28 mouse cellular contexts compared by ENCODE assay signal in the genomic region with DNA sequence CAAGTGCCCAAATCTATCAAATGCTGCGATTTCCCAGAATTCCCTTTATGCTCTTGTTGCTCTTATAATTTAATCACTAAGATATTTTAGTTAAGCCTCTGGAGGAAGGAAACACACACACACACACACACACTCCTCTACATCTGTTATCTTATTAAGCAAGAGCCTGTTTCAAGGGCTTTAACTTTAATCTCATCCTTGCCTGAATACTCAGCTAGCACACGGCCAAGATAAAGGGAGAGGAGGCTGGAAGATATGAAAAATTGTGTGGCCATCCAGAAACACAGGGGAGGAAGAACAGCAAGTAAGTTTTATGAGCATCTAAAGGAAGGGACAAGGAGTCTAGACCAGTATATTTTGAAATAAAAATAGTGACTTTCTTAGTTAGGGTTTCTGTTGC.
DNase-seq lines count a peak whose midpoint lies in the region; ATAC-seq and TF ChIP-seq lines count a peak whose summit lies in the region.
"Had no signal": no experiment of that assay in that cellular context is flagged by ENCODE, and none has a peak within 500 bp of the region (broad histone marks: within the 10 kb centered on the region; RNA-seq: fewer than 3 reads in every experiment).

No protein-coding gene starts in this region.

- no peak overlapping the region for H3K4me2 ChIP-seq in liver, embryonic 16.5 days (ENCODE audit: low read depth, low read length)
- H3K4me2 ChIP-seq in midbrain, postnatal 0 days (ENCODE audit: low read depth, low read length, poor library complexity, severe bottlenecking), result no peak overlapping the region
- H3K4me2 ChIP-seq: embryonic facial prominence, embryonic 13.5 days; embryonic facial prominence, embryonic 15.5 days; forebrain, embryonic 12.5 days had no signal

- no peaks in the 10 kb centered on the region for H3K4me1 ChIP-seq in liver, embryonic 16.5 days (ENCODE audit: control insufficient read depth, low read depth, low read length)
- H3K4me1 ChIP-seq in midbrain, postnatal 0 days (ENCODE audit: insufficient read depth, low read length), result no peaks in the 10 kb centered on the region
- H3K4me1 ChIP-seq: embryonic facial prominence, embryonic 15.5 days had no signal

- H3K36me3 ChIP-seq in liver, embryonic 16.5 days (ENCODE audit: control insufficient read depth, insufficient read depth), result no peaks in the 10 kb centered on the region
- H3K36me3 ChIP-seq in midbrain, postnatal 0 days (ENCODE audit: insufficient read depth, low read length), result no peaks in the 10 kb centered on the region
- H3K36me3 ChIP-seq: embryonic facial prominence, embryonic 15.5 days; forebrain, embryonic 10.5 days; forebrain, embryonic 12.5 days; G1E had no signal

- no peaks in the 10 kb centered on the region for H3K27me3 ChIP-seq in liver, embryonic 16.5 days (ENCODE audit: control insufficient read depth, insufficient read depth, low read depth, low read length)
- no peaks in the 10 kb centered on the region for H3K27me3 ChIP-seq in midbrain, postnatal 0 days (ENCODE audit: insufficient read depth, low read length)
- H3K27me3 ChIP-seq: CH12.LX; embryonic facial prominence, embryonic 13.5 days; embryonic facial prominence, embryonic 15.5 days; Patski had no signal

- ATAC-seq in liver, embryonic 16.5 days (ENCODE audit: low read depth), result peak; percentile 51
- 0 out of 2 replicates have a peak, but pooled peaks have one; percentile 22 for ATAC-seq in common myeloid progenitor, adult 5-6 weeks (replicated peaks; ENCODE audit: low read depth, poor library complexity, severe bottlenecking)
- peak; percentile 66 for ATAC-seq in megakaryocyte-erythroid progenitor cell, adult 5-6 weeks (replicated peaks; ENCODE audit: low FRiP score, low TSS enrichment, poor library complexity, severe bottlenecking)
- no peak for ATAC-seq in midbrain, postnatal 0 days (ENCODE audit: low FRiP score)
- ATAC-seq: activated CD4-positive, CD25-positive, alpha-beta regulatory T cell, adult 4 months; CD4-positive, CD25-positive, alpha-beta regulatory T cell, adult 4 months; forebrain, embryonic 14.5 days; Patski had no signal

- no peak overlapping the region for H3K27ac ChIP-seq in liver, embryonic 16.5 days (ENCODE audit: low read length)
- H3K27ac ChIP-seq in midbrain, postnatal 0 days (ENCODE audit: low read depth, low read length), result no peak overlapping the region
- H3K27ac ChIP-seq: embryonic facial prominence, embryonic 13.5 days; embryonic facial prominence, embryonic 15.5 days; forebrain, embryonic 10.5 days; forebrain, embryonic 12.5 days had no signal

- 52% methylated on average over 2 of the region's 2 CpGs for WGBS in liver, embryonic 16.5 days (ENCODE audit: insufficient replicate concordance)
- 70% methylated on average over 2 of the region's 2 CpGs for WGBS in midbrain, postnatal 0 days

- H3K9me3 ChIP-seq in liver, embryonic 16.5 days (replicated peaks; ENCODE audit: control insufficient read depth, low read length), result no peaks in the 10 kb centered on the region
- no peaks in the 10 kb centered on the region for H3K9me3 ChIP-seq in midbrain, postnatal 0 days (ENCODE audit: low read length)
- H3K9me3 ChIP-seq: embryonic facial prominence, embryonic 13.5 days; embryonic facial prominence, embryonic 15.5 days; forebrain, embryonic 10.5 days; forebrain, embryonic 12.5 days had no signal

- H3K4me3 ChIP-seq in liver, embryonic 16.5 days (ENCODE audit: low read depth, low read length), result no peak overlapping the region
- no peak overlapping the region for H3K4me3 ChIP-seq in midbrain, postnatal 0 days (ENCODE audit: low read depth, low read length)
- H3K4me3 ChIP-seq: embryonic facial prominence, embryonic 13.5 days; embryonic facial prominence, embryonic 15.5 days; erythroblast, embryonic 14.5 days; forebrain, embryonic 10.5 days; forebrain, embryonic 12.5 days had no signal

- no peak for TF ChIP-seq CTCF in midbrain, postnatal 0 days (IDR thresholded peaks at IDR 0.05)

- H3K9ac ChIP-seq in liver, embryonic 16.5 days (ENCODE audit: low read depth, low read length), result no peak overlapping the region
- no peak overlapping the region for H3K9ac ChIP-seq in midbrain, postnatal 0 days (replicated peaks; ENCODE audit: low read length, poor library complexity, severe bottlenecking)
- H3K9ac ChIP-seq: embryonic facial prominence, embryonic 13.5 days; embryonic facial prominence, embryonic 15.5 days; forebrain, embryonic 12.5 days had no signal

- intact Hi-C loops in heart, postnatal 10 days (cut with DNase I), result no loop called here

- DNase-seq in heart, adult 11 months, result peak; percentile 17
- DNase-seq in heart, postnatal 10 days, result no peak
- no peak for DNase-seq in liver
- no peak for DNase-seq in midbrain, postnatal 0 days (ENCODE audit: low spot score)
- DNase-seq: adrenal gland, adult 8-10 months; adrenal gland, postnatal 14 days; adrenal gland, postnatal 36 days; B cell, adult 2 months; cerebellum, adult 11-12 months; cerebellum, adult 2 months; cerebellum, adult 9-10 months; cerebellum, postnatal 10 days; cerebellum, postnatal 25 days; embryo, embryonic 11 days had no signal
